Mouse (Mus musculus) kidney, postnatal 10 days (tissue): Measurements from ENCODE around the gene Smyd3.
"Not testable (repeated sequence)": the region's sequence is repeated elsewhere in the genome, so short reads cannot be mapped to it uniquely, and the experiment has no call there.

Experiments
- DNase-seq: peaks from one replicate; pipeline ENCODE4 v3.0.0; 2021; ENCODE audit warnings: mixed read lengths

The Smyd3 gene

GRCm38 (mm10) chr1:179371191-179371590 is 146.7 kb downstream of the Smyd3 start:
- no peak for DNase-seq

- DNase-seq: no peak
These were observed 149.3 kb downstream of the Smyd3 start for GRCm38 (mm10) chr1:179368426-179369010.

GRCm38 (mm10) chr1:179361481-179362466 is 156.1 kb downstream of the Smyd3 start:
- DNase-seq: no peak

GRCm38 (mm10) chr1:179357111-179357510 is 160.7 kb downstream of the Smyd3 start:
- no peak for DNase-seq

- no peak for DNase-seq
These were observed 163.6 kb downstream of the Smyd3 start for GRCm38 (mm10) chr1:179354250-179354649.

- DNase-seq: no peak
These were observed 172.4 kb downstream of the Smyd3 start for GRCm38 (mm10) chr1:179345318-179345925.

GRCm38 (mm10) chr1:179343426-179343825 is 174.4 kb downstream of the Smyd3 start:
- no peak for DNase-seq

GRCm38 (mm10) chr1:179341589-179341988 is 176.3 kb downstream of the Smyd3 start:
- DNase-seq: no peak

- no peak for DNase-seq
These were observed 178.8 kb downstream of the Smyd3 start for GRCm38 (mm10) chr1:179339066-179339465.

GRCm38 (mm10) chr1:179337529-179337928 is 180.3 kb downstream of the Smyd3 start:
- DNase-seq: no peak

- no peak for DNase-seq
These were observed 190.9 kb downstream of the Smyd3 start for GRCm38 (mm10) chr1:179326965-179327308.

GRCm38 (mm10) chr1:179326262-179326964 is 191.4 kb downstream of the Smyd3 start:
- no peak for DNase-seq

- no peak for DNase-seq
These were observed 193.6 kb downstream of the Smyd3 start for GRCm38 (mm10) chr1:179324271-179324670.

- DNase-seq: no peak
These were observed 204.2 kb downstream of the Smyd3 start for GRCm38 (mm10) chr1:179313618-179314017.

GRCm38 (mm10) chr1:179309487-179309886 is 208.4 kb downstream of the Smyd3 start:
- DNase-seq: no peak

GRCm38 (mm10) chr1:179302446-179303230 is 215.2 kb downstream of the Smyd3 start:
- DNase-seq: peak; percentile 27

- DNase-seq: no peak
These were observed 222.2 kb downstream of the Smyd3 start for GRCm38 (mm10) chr1:179295626-179296025.

- DNase-seq: no peak
These were observed 224.0 kb downstream of the Smyd3 start for GRCm38 (mm10) chr1:179293772-179294353.

GRCm38 (mm10) chr1:179290181-179290580 is 227.7 kb downstream of the Smyd3 start:
- DNase-seq: not testable (repeated sequence)

- DNase-seq: no peak
These were observed 228.1 kb downstream of the Smyd3 start for GRCm38 (mm10) chr1:179289744-179290143.

GRCm38 (mm10) chr1:179286748-179287147 is 231.1 kb downstream of the Smyd3 start:
- no peak for DNase-seq

GRCm38 (mm10) chr1:179282821-179283220 is 235.0 kb downstream of the Smyd3 start:
- no peak for DNase-seq
